Mouse (Mus musculus): ENCODE results near the gene Nphp4. TPM values are rescaled to one million over a fixed set of nuclear protein-coding genes. Genes with fewer than 3 reads are reported as not detected.

The Nphp4 gene
- polyA plus RNA-seq, 1 experiment from 2014 or later = 4.0 TPM

GRCm38 (mm10) chr4:152610026-152610425, 133.5 kb downstream of the Nphp4 start:
- Histone ChIP-seq H3K9ac (ENCODE audit: low read length) (no peak overlapping the region), H3K4me2 (ENCODE audit: low read depth, low read length) (no peak overlapping the region), H3K9me3 (ENCODE audit: control insufficient read depth, low read length) (no peaks in the 10 kb centered on the region), H3K27me3 (ENCODE audit: control insufficient read depth, insufficient read depth, low read depth, low read length) (no peaks in the 10 kb centered on the region), H3K36me3 (ENCODE audit: control insufficient read depth, insufficient read depth, low read length) (no peaks in the 10 kb centered on the region), H3K27ac (ENCODE audit: low read length) (no peak overlapping the region), H3K4me3 (ENCODE audit: low read length) (no peak overlapping the region), H3K4me1 (replicated peaks; ENCODE audit: control insufficient read depth, insufficient read depth, low read length) (no peaks in the 10 kb centered on the region)
- WGBS = 68% methylated on average over 9 of the region's 9 CpGs
- ATAC-seq (ENCODE audit: low read depth) = no peak

Other genes with a start within 250 kb of the Nphp4 start
- 8.3 and 8.5 TPM in 2 replicates for gene Gpr153, start 202.5 kb upstream of the Nphp4 start, polyA plus RNA-seq (2015; fragmentation: Nextera tagmentation; extraction: Ambion mirVana)
- gene Hes3, start 185.0 kb upstream of the Nphp4 start, polyA plus RNA-seq (2015; fragmentation: Nextera tagmentation; extraction: Ambion mirVana) = not detected in 2 replicates
- 21.7 and 24.0 TPM in 2 replicates for gene Icmt, start 179.5 kb upstream of the Nphp4 start, polyA plus RNA-seq (2015; fragmentation: Nextera tagmentation; extraction: Ambion mirVana)
- gene Rnf207, start 157.7 kb upstream of the Nphp4 start, polyA plus RNA-seq (2015; fragmentation: Nextera tagmentation; extraction: Ambion mirVana) = 2.5 and 2.7 TPM in 2 replicates
- gene Rpl22, start 151.0 kb upstream of the Nphp4 start, polyA plus RNA-seq (2015; fragmentation: Nextera tagmentation; extraction: Ambion mirVana) = 361 and 378 TPM in 2 replicates
- 0.28 and 0.38 TPM in 2 replicates for gene Chd5, start 138.1 kb upstream of the Nphp4 start, polyA plus RNA-seq (2015; fragmentation: Nextera tagmentation; extraction: Ambion mirVana)
- gene Kcnab2, start 1.2 kb downstream of the Nphp4 start, polyA plus RNA-seq (2015; fragmentation: Nextera tagmentation; extraction: Ambion mirVana) = 6.5 and 8.4 TPM in 2 replicates